Mouse (Mus musculus): ENCODE results near the gene Sgms1. TPM values are rescaled to one million over a fixed set of nuclear protein-coding genes. Genes with fewer than 3 reads are reported as not detected.

The Sgms1 gene
- total RNA-seq, 2 experiments from 2014 or later: 108 to 157 TPM

DNA sequence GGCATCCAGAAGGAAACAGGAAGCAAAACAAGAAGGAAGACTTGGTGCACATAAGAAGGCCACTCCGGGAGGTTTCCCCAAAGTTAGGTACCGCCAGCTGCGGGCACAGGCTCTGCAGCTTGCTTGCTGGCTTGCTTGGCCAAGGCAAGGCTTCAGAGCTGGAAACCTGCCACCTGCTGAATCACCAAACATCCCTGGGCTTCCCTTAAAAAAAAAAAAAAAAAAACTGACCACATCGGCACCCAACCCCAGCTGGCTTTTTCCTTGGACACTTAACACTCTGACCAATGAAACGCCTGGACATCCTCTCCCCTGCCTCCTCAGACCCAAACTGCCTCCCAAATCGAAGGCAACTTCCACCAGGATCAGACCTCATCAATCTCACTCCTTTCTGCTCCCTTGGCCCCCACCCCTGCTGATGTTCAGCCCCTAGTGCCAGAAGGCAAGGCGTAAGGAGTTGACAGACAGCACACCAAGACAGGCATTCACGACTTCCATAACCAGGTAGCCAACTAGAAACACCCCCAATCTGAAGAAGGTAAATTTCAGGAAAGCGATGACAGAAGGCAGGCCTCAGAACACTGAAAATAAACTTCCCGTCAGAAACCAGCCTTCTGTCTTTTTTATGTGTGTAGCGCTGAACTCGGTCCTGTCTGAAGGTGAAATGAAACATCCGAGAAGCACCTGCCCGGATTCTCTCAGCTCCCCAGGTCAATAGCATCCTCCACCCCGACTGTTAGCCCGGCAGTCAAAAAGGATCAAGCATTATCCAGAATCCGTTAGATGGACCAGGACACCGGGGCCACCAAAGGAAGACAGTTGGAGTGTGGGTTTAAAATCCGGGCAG, 2.7 kb downstream of the Sgms1 start:
- no peak for ATAC-seq (replicated peaks; ENCODE audit: low FRiP score, poor library complexity, severe bottlenecking)

DNA sequence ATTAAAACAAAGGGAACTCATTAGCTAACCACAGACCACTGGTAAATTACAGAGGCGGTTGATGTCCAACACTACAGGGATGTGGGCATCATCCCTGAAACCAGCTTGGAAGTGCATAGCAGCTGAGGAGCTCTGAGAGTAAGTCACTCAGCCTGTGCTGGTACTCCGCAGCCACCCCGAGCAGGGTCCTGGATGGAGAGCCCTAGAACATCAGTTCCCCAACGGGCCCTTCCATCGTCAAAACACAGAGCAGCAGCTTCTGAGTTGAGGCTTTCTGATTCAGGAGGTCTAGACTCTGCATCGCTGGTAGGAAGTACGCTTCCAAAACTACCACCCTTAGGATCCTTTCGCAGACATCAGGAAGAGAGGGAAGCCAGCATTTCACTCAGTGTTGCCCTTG, 5.8 kb downstream of the Sgms1 start:
- ATAC-seq (replicated peaks; ENCODE audit: low FRiP score, poor library complexity, severe bottlenecking): no peak

DNA sequence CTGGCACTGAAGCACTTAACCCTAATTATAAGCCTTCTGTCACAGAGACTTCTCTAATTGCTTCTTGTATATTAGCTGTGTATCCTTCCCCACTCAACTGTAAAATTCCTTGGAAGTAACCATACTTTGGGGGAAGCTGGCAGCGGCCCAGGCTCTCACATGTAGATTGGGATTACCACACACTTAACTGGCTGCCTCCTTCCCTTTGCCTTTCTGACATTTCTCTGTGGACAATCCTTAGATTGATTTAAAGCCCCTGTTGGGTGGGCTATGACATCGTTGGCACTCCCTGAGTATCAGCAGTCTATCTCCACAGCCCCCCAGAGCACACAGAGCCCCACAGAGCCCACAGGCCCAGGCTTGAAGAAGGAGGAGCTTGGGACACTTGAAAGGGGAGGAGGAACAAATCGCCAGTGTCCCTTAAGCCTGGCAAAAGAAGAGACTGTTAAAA, 8.0 kb downstream of the Sgms1 start:
- no peak for ATAC-seq (replicated peaks; ENCODE audit: low FRiP score, poor library complexity, severe bottlenecking)

DNA sequence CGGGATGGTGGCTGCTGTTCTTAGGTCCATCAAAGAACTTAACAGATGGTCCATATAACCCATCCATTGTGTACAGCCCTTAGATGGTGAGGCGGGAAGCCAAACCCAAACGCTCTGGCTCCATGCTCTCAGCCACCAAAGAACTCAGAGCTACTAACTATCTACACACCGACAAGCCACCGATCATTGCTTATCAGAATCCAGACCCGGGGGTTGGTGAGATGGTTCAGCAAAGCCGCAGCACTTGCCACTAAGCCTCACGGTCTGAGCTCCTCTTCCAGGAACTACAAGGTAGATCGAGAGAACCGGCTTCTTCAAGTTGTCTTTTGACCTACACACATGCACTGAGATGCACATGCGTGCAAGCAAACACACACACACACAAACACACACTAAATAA, 8.8 kb downstream of the Sgms1 start:
- ATAC-seq (replicated peaks; ENCODE audit: low FRiP score, poor library complexity, severe bottlenecking): no peak

DNA sequence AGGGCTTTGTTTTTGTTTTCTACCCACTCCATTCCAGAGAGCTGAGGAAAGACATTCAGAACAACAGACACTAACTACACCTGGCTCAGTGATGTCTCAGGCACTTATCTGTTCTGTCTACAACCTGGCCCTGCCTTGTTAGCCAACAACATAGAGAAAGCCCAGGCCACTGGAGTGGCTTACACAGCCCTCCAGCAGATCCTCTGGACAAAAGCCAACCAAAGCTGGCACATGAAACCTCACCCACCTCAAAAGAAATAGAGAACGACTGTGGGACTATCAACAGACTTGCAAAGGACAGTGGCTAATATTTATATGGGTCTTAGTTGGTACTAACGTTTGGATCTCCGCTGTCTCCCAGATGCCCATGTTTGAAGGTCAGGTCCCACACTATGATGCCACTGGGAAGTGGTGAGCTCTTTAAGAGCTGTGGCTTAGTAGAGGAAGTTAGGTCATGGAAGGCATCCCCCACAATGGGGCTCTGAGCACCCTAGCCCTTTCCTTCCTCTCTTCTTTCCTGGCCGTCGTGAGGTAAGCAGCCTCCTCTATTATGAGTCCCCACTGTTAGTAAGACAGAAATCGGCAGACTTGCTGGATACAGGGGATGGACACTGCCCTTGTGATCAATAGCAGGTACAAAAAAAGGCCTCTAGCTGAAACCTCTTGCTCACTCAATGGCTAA, 10.1 kb downstream of the Sgms1 start:
- ATAC-seq (replicated peaks; ENCODE audit: low FRiP score, poor library complexity, severe bottlenecking): no peak

DNA sequence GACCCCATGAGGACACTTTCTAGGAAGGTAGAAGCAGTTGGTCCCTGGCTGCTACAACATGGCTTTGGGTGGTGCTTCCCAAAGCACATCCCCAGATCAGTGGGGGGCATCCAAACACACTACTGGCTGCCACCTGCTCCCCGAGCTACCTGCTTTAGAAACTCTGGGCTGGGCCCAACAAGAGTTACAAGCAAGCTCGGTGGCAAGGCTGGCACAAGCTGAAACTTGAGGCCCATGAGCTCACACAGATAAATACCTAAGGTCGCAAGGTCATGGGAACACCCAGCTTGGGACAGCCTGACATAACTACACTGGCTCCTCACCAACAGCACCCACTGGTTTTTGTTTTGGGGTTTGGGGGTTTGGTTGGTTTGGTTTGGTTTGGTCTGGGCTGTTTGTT, 10.9 kb downstream of the Sgms1 start:
- no peak for ATAC-seq (replicated peaks; ENCODE audit: low FRiP score, poor library complexity, severe bottlenecking)

DNA sequence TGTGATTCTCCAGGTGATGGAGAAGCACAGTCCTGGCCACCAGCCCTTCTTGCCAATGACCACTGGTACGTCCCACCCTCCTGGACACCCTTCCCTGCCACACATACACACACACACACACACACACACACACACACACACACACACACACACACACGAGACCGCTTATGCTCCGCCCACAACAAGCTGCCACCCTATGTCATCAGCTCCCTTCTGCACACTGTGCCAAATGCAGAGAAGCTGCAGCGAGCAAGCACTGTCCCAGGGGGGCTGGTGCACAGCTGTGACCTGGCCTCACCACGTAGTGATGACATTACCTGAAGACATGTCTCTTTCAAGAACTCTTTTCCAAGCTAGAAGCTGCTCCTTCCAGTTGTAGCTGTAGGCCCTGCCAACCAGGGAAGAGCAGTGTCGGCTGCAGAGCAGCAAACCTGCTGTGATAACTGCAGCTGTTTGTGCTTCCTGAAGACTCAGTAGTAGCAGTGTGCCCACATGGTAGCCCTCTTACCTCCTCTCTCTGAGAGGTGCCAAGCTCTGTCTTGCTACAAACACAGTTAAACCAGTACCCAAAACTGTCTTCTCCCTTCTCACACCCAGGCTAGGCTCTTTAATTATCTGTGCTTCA, 11.7 kb downstream of the Sgms1 start:
- no peak for ATAC-seq (replicated peaks; ENCODE audit: low FRiP score, poor library complexity, severe bottlenecking)

DNA sequence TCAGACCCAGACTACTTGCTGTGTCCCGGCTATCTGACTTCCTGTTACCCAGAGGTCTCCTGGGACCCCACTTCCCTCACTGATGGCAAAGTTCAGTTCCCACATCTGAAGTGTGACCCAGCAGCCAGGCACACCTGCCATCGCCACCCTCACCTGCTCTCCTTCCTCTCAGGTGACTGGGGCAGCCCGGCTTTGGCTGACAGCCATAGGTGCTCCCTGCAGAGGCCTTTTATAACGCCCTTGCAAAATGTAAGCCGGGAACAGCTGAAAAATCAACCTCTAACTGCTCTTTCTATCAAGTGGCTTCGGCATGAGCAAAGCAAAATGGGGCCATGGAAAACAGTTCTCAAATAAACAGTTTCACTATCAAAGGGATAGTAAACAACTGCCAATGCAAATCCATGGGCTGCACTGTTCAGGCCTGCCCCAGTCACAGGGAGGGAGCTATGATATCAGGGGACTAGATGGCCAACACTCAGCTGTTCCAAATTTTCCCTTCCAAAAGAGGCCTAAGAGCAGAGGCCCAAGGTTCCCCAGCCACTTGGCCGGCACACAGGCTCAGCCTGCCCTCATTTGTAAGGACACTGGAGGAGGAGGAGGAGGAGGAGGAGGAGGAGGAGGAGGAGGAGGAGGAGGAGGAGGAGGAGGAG, 12.5 kb downstream of the Sgms1 start:
- ATAC-seq (replicated peaks; ENCODE audit: low FRiP score, poor library complexity, severe bottlenecking): no peak

DNA sequence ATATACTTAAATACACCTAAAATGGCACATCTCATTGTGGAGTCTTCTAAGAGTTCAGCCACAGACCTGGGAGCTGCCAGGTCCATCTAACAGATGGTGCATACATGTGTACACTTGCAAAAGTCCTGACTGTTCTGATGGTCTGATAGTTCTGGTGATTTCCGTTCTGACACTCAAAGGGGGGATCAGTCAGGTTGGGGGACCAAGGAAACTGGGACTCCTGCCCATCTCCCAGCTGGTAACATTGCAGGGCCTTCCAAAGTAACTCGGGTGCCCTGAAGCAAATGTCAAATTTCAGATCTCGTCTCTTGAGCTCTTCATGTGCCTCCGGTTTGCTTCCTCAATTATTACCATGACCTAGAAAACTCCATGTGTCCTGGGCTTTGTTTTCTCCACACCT, 13.5 kb downstream of the Sgms1 start:
- no peak for ATAC-seq (replicated peaks; ENCODE audit: low FRiP score, poor library complexity, severe bottlenecking)

DNA sequence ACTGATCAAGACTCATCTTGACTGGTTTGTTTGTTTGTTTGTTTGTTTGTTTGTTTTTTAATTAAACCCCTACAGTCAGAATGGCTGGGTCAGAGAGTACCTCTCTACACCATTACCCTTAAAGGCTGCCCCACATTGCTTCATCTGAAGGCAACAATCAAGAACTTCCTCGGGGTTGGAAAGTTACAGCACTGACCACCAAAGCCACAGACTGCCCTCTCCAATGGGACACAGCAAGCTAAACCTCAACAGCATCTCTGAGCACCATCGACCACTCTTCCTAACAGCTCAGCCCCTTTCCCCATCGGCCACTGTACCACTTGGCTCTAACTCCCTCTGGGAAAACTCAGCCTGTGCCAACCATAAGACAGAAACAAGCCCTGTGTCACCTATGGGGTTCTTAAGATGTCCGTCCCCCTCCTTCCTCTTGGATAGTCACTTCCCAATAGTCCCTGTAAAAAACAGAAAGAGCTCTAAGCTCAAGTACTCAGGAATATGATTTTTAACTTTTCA, 14.0 kb downstream of the Sgms1 start:
- ATAC-seq (replicated peaks; ENCODE audit: low FRiP score, poor library complexity, severe bottlenecking): no peak

DNA sequence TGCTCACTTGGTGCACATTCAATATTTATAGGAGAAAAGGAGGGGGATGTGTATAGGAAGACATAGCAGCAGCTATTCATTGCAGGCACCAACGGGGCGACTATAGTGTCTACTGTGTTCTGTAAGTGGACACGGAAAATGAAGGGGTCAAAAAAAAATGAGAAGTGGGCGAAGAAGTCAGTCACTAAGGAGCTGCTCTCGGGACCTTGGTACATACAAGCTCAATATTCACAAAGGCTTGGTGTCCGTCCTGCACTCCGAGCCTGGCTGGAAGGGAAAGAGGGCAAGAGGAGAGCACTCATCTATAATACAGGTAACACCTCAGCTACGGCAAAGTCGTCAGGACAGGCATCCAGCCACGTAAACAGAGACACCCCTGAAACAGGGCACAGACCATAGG, 14.8 kb downstream of the Sgms1 start:
- no peak for ATAC-seq (replicated peaks; ENCODE audit: low FRiP score, poor library complexity, severe bottlenecking)

DNA sequence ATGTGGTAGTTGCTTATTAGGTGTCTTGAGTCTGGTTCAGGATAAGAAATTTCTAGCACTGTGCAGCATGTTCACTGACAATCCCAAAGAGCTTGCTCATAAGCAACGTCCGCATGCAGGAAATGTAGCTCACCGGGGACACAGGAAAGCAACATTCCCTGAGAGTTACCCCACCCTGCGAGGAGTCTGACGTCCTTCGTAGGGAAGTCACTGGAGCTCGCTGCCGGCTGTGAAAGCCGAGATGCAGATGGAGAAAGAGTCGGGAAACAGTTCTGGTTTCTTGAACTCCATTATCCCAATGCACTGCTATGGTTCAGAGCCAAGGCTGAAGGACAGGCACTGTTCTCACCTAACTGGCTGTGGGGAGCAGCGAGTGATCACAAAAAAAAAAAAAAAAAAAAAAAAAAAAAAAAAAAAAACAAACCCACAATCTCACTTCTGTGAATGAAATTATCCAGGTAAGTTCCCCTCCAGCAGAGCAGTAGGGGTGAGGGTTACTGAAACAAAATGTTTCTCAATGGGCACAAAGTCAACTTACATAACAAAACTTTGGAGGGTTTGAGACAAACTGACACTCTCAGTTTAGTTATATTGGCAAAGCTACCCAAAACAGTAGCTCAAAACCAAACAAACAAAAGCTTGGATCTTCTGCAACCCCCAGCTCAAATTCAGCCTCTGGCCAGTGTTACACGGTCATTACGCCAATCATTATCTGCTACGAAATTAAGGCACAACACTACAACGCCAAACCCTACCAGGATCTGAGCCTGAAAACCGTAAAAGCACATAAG, 15.5 kb downstream of the Sgms1 start:
- no peak for ATAC-seq (replicated peaks; ENCODE audit: low FRiP score, poor library complexity, severe bottlenecking)

DNA sequence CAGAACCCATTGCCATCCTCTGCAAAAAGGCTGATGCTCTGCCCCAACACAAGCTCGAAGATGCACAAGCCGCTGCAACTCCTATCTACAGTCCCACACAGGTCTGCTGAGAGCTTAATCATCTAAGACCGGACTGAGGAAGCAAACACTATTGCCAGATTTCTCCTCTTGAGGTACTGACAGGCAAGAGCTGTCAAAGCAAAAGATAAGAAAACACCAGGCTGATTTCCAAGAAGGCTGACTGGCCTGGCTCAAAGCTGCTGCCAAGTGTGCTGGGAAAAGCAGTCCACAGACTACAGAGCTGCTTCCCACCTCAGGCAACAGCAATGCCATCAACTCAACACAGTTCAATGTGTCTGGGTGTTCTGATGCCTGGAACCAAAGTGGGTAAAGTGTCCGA, 17.1 kb downstream of the Sgms1 start:
- no peak for ATAC-seq (replicated peaks; ENCODE audit: low FRiP score, poor library complexity, severe bottlenecking)

DNA sequence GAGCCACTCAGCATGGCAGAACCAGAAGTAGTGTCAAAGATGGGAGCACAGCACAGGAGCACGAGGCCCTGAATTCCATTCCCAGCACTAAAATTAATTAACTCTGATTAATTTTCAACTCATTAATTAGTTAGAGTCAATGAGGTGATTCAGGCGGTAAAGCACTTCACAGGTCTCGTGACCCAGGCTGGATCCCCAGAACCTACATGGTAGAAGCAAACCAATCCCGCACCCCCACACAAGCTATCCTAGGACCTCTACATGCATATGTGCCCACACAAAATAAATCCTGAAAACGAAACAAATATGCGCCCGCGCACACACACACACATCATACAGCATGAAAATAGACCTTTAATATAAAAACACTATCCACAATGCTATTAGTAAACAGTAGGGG, 22.2 kb downstream of the Sgms1 start:
- no peak for ATAC-seq (replicated peaks; ENCODE audit: low FRiP score, poor library complexity, severe bottlenecking)

DNA sequence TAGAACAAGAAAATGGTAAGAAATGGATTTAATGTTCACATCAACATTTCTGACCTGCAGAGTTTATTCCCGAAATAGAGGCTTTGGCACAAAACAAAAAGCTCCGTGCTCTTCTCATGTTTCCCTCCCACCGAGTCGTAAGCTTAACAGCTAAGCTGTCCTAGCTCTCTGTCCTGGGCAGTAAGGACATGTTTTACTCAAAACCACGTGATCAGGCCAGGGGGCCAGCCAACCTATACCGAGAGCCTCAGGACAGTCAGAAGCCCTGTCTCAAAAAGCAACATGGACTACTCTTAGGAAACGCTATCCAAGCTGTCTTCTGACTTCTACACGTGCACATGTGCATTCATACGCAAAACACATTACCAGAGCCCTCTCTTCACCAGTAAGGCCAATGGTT, 23.1 kb downstream of the Sgms1 start:
- no peak for ATAC-seq (replicated peaks; ENCODE audit: low FRiP score, poor library complexity, severe bottlenecking)

DNA sequence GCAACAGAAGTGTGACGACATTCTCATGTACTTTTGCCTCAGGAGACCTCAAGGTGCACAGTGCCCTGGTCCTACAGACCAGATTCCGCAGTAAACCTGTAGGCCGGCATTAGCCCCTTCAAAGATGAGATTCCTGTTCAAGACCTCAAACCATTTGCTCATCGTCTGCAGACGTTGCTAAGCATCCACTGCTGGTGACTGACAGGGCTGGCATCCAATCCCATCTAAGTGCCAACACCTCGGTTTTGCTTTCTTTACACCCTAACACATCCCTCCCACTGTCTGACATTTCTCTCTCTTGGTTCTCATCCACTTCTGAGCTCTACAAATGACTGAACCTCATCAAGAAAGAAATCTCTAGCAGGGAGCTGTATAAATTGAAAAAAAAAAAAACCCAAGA, 24.4 kb downstream of the Sgms1 start:
- no peak for ATAC-seq (replicated peaks; ENCODE audit: low FRiP score, poor library complexity, severe bottlenecking)

DNA sequence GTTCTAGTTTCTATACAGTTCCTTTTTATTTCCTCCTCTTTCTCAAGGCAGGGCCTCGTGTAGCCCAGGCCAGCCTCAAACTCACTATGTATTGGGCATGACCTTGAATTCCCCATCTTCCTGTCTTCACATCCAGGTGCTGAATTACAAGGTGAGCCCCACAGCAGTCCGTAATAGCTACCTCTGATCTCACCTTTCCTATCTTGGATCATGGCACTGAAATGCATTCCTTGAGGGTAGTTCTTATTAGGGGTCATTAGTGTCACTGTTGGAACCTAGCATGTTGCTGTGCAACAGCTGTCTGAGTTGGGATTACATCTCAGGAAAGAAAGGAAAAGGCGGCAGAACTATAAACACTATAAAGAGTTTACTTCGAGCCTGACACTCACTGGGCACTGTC, 25.9 kb downstream of the Sgms1 start:
- ATAC-seq (replicated peaks; ENCODE audit: low FRiP score, poor library complexity, severe bottlenecking): no peak

DNA sequence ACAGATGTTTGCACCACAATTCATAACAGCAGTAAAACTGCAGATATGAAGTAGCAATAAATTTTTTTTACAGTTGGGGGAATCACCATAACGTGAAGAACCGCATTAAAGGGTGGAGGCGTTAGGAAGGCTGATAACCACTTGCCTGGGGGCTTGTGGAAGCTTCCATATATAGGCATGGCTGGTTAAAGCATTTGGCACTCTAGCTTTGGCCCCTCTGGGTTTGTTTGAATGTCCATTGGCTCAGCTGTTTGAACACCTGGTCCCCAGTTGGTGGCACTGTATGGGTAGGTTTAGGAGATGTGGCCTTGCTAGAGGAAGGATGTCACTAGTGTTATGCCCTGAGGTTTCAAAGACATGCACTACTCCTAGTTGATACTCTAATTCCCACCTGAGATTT, 27.0 kb downstream of the Sgms1 start:
- no peak for ATAC-seq (replicated peaks; ENCODE audit: low FRiP score, poor library complexity, severe bottlenecking)

DNA sequence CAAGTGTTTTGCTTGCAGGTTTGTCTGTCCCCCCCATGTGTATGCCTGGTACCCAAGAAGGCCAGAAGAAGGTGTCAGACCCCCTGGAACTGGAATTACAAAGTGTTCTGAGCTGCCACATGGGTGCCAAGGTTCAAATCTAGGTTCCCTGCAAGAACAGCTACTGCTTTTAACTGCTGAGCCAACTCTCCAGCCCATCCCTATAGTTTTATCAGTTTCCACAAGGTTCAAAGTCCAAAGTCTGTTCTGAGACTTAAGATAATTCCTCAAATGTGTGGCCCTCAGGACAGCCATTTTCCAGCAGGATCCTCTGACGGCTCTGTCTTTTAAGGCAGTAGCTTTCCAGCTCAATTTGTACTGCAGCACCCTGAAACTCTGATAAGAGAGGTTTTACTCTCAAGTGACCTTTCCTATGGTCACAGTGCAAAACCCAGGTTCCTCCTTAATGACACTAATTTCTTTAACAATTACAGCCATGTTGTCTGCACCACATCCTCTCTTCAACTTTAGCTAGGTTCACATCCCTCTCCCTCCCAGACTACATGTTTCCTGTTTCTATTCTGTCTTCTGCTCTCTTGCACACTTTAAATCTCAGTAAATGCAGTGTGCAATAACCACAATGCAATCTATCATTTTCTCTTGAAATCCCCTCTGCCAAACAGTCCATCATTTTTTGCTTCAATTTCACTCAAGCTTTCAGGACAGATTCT, 28.4 kb downstream of the Sgms1 start:
- no peak for ATAC-seq (replicated peaks; ENCODE audit: low FRiP score, poor library complexity, severe bottlenecking)

Data from erythroid progenitor cell, adult 5-6 weeks (primary cell).